27 mouse cellular contexts compared by ENCODE assay signal in the genomic region with DNA sequence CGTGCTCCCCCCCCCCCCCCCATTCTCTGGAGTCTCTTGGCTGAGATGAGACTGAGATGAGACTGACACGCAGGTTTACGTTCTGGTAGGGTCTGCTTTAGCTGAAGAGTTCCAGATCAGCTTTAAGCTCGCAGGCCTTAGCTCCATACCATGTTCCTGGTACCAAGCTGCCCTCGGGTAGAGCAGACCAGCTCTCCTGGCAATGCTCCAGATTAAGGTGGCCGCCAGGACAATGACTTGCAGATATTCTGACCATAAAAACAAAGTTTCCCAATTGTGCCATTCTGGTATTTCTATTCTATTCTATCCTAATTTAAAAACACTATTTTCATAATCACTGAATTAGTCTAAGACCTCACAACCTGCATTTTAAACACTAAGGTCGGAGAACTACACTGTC.
DNase-seq lines count a peak whose midpoint lies in the region; ATAC-seq and TF ChIP-seq lines count a peak whose summit lies in the region.
"Had no signal": no experiment of that assay in that cellular context is flagged by ENCODE, and none has a peak within 500 bp of the region (broad histone marks: within the 10 kb centered on the region; RNA-seq: fewer than 3 reads in every experiment).

No protein-coding gene starts in this region.

- no peak for TF ChIP-seq POLR2A in heart, adult 2 months (IDR thresholded peaks at IDR 0.05; ENCODE audit: insufficient read depth, low read depth, low read length)

- H3K36me3 ChIP-seq in heart, adult 2 months (ENCODE audit: control insufficient read depth, insufficient read depth, low read length) = peaks cover 47% of the 10 kb centered on the region
- H3K36me3 ChIP-seq in intestine, embryonic 15.5 days = no peaks in the 10 kb centered on the region
- peaks cover 15% of the 10 kb centered on the region; the same call in 1 of the 2 replicates for H3K36me3 ChIP-seq in intestine, postnatal 0 days (ENCODE audit: control insufficient read depth, insufficient read depth)
- peaks cover 2% of the 10 kb centered on the region; the same call in 1 of the 2 replicates for H3K36me3 ChIP-seq in liver, embryonic 12.5 days
- H3K36me3 ChIP-seq: G1E; neural tube, embryonic 15.5 days had no signal

- intact Hi-C loops in heart, adult 2 months (cut with DNase I) = no loop called here
- intact Hi-C loops in heart, postnatal 25 days (cut with DNase I) = no loop called here
- intact Hi-C loops in left cerebral cortex, postnatal 10 days (cut with DNase I) = no loop called here

- TF ChIP-seq EP300 in heart, adult 2 months (IDR thresholded peaks at IDR 0.05; ENCODE audit: insufficient read depth, low read depth, low read length) = no peak

- no peak overlapping the region for H3K4me3 ChIP-seq in heart, adult 2 months
- H3K4me3 ChIP-seq in intestine, embryonic 15.5 days (replicated peaks) = no peak overlapping the region
- H3K4me3 ChIP-seq in intestine, postnatal 0 days (ENCODE audit: low read depth, low read length) = no peak overlapping the region
- H3K4me3 ChIP-seq in liver, embryonic 12.5 days = no peak overlapping the region
- H3K4me3 ChIP-seq: embryonic facial prominence, embryonic 13.5 days; erythroblast, embryonic 14.5 days; forebrain, embryonic 12.5 days; limb, embryonic 10.5 days; neural tube, embryonic 15.5 days had no signal

- H3K27me3 ChIP-seq in heart, adult 2 months (ENCODE audit: control insufficient read depth, insufficient read depth, low read length) = no peaks in the 10 kb centered on the region
- H3K27me3 ChIP-seq in intestine, embryonic 15.5 days (replicated peaks) = no peaks in the 10 kb centered on the region
- H3K27me3 ChIP-seq in intestine, postnatal 0 days (replicated peaks; ENCODE audit: control insufficient read depth, insufficient read depth, low read length) = no peaks in the 10 kb centered on the region
- H3K27me3 ChIP-seq in liver, embryonic 12.5 days (replicated peaks) = 0 out of 2 replicates have a peak, but pooled peaks cover 9% of the 10 kb centered on the region
- H3K27me3 ChIP-seq: CH12.LX; embryonic facial prominence, embryonic 13.5 days; forebrain, embryonic 12.5 days; neural tube, embryonic 15.5 days; Patski had no signal

- no peak overlapping the region for H3K4me2 ChIP-seq in intestine, embryonic 15.5 days (replicated peaks)
- H3K4me2 ChIP-seq in intestine, postnatal 0 days (replicated peaks; ENCODE audit: low read depth) = no peak overlapping the region
- H3K4me2 ChIP-seq in liver, embryonic 12.5 days = no peak overlapping the region
- H3K4me2 ChIP-seq: embryonic facial prominence, embryonic 13.5 days; forebrain, embryonic 12.5 days; hindbrain, embryonic 14.5 days; midbrain, embryonic 11.5 days; neural tube, embryonic 15.5 days had no signal

- no peak overlapping the region for H3K9ac ChIP-seq in heart, adult 2 months (ENCODE audit: low read depth, low read length)
- no peak overlapping the region for H3K9ac ChIP-seq in intestine, embryonic 15.5 days
- no peak overlapping the region for H3K9ac ChIP-seq in intestine, postnatal 0 days (ENCODE audit: low read depth, low read length)
- H3K9ac ChIP-seq in liver, embryonic 12.5 days = no peak overlapping the region
- H3K9ac ChIP-seq: embryonic facial prominence, embryonic 13.5 days; forebrain, embryonic 12.5 days; hindbrain, embryonic 14.5 days; neural tube, embryonic 15.5 days had no signal

- peaks cover 2% of the 10 kb centered on the region for H3K79me2 ChIP-seq in heart, adult 2 months (replicated peaks; ENCODE audit: control insufficient read depth, insufficient read depth, low read length)

- TF ChIP-seq CTCF in heart, adult 2 months (IDR thresholded peaks at IDR 0.05) = no peak
- no peak for TF ChIP-seq CTCF in intestine, postnatal 0 days (IDR thresholded peaks at IDR 0.05; ENCODE audit: low read depth)

- ATAC-seq in intestine, embryonic 15.5 days = no peak
- no peak for ATAC-seq in intestine, postnatal 0 days
- ATAC-seq in liver, embryonic 12.5 days = 0 out of 2 replicates have a peak, but pooled peaks have one; percentile 5
- ATAC-seq: inflammation-experienced regulatory T-cells, adult 6 months; Patski had no signal

- peak overlapping the region; percentile 48; the same call in 1 of the 2 replicates for H3K27ac ChIP-seq in heart, adult 2 months
- 0 out of 2 replicates have a peak overlapping the region, but pooled peaks have one; percentile 13 for H3K27ac ChIP-seq in intestine, embryonic 15.5 days
- no peak overlapping the region for H3K27ac ChIP-seq in intestine, postnatal 0 days (ENCODE audit: low read depth, low read length)
- H3K27ac ChIP-seq in liver, embryonic 12.5 days = no peak overlapping the region
- H3K27ac ChIP-seq: embryonic facial prominence, embryonic 13.5 days; forebrain, embryonic 12.5 days; hindbrain, embryonic 14.5 days; limb, embryonic 10.5 days; neural tube, embryonic 15.5 days had no signal

- H3K9me3 ChIP-seq in intestine, embryonic 15.5 days = no peaks in the 10 kb centered on the region
- H3K9me3 ChIP-seq in intestine, postnatal 0 days (ENCODE audit: control insufficient read depth) = no peaks in the 10 kb centered on the region
- H3K9me3 ChIP-seq in liver, embryonic 12.5 days (replicated peaks) = no peaks in the 10 kb centered on the region
- H3K9me3 ChIP-seq: embryonic facial prominence, embryonic 13.5 days; forebrain, embryonic 12.5 days; limb, embryonic 10.5 days; neural tube, embryonic 15.5 days had no signal

- DNase-seq in heart, adult 2 months = no peak
- no peak for DNase-seq in heart, postnatal 25 days (ENCODE audit: low spot score)
- DNase-seq in liver = no peak
- no peak for DNase-seq in left cerebral cortex, postnatal 10 days (ENCODE audit: extremely low spot score in 1 of 2, low spot score in 2 of 2)
- DNase-seq: B cell, adult 2 months; cerebellum, adult 11-12 months; cerebellum, postnatal 25 days; lung, adult 2 months; lung, postnatal 14 days; right cerebral cortex, adult 18-20 months; right cerebral cortex, postnatal 4 days; thymus, adult 18-20 months; thymus, postnatal 36 days had no signal

- WGBS in heart, adult 2 months = 31% methylated on average over 7 of the region's 7 CpGs
- WGBS in intestine, embryonic 15.5 days = 63% methylated on average over 7 of the region's 7 CpGs
- WGBS in intestine, postnatal 0 days = 55% methylated on average over 6 of the region's 7 CpGs
- 61% methylated on average over 7 of the region's 7 CpGs for WGBS in liver, embryonic 12.5 days (ENCODE audit: insufficient replicate concordance)

- peaks cover 54% of the 10 kb centered on the region for H3K4me1 ChIP-seq in heart, adult 2 months (ENCODE audit: control insufficient read depth, insufficient read depth, low read length)
- H3K4me1 ChIP-seq in intestine, embryonic 15.5 days (replicated peaks) = peaks cover 39% of the 10 kb centered on the region
- H3K4me1 ChIP-seq in intestine, postnatal 0 days (replicated peaks; ENCODE audit: control insufficient read depth, insufficient read depth, low read length) = peaks cover 24% of the 10 kb centered on the region
- peaks cover 47% of the 10 kb centered on the region for H3K4me1 ChIP-seq in liver, embryonic 12.5 days

Comparison
In these comparisons a context has a peak if more than half of its experiments do, and no peak if none do; other contexts are left out.
1. H3K27ac ChIP-seq: peak in heart, adult 2 months (single experiment) and intestine, embryonic 15.5 days (single experiment); none in intestine, postnatal 0 days (single experiment) and liver, embryonic 12.5 days (single experiment).